Mouse (Mus musculus) forebrain, postnatal 0 days (tissue): ENCODE data around the gene Bmpr2. TPM values are rescaled to one million over a fixed set of nuclear protein-coding genes. Genes with fewer than 3 reads are reported as not detected.

Source experiments
- ATAC-seq: fragments of 200-750 bp; cut with Nextera tagmentation; 2 replicates; pipeline ENCODE4 v1.8.0; 2017; ENCODE audit warnings: mild to moderate bottlenecking, moderate library complexity
- DNase-seq: peaks from one replicate; pipeline ENCODE4 v3.0.0-alpha.2; 2015
- H3K27ac ChIP-seq: fragments of 300-500 bp; sonication (generic); 2 replicates; pipeline ENCODE4 v1.5.1; 2014; ENCODE audit warnings: low read depth, mild to moderate bottlenecking, antibody characterized with exemption, low read length, moderate library complexity, mixed read lengths
- H3K27me3 ChIP-seq: fragments of 300-500 bp; sonication (generic); 2 replicates; pipeline ENCODE4 v1.6.1; 2014; ENCODE audit warnings: mild to moderate bottlenecking, low read length, mixed read lengths; ENCODE audit not compliant: insufficient read depth
- H3K36me3 ChIP-seq: fragments of 300-500 bp; sonication (generic); 2 replicates; pipeline ENCODE4 v1.6.1; 2014; ENCODE audit warnings: mild to moderate bottlenecking, moderate library complexity; ENCODE audit not compliant: insufficient read depth
- H3K4me1 ChIP-seq: fragments of 300-500 bp; sonication (generic); 2 replicates; pipeline ENCODE4 v1.6.1; 2014; ENCODE audit warnings: antibody characterized with exemption; ENCODE audit not compliant: insufficient read depth
- H3K4me2 ChIP-seq: fragments of 300-500 bp; sonication (generic); 2 replicates; pipeline ENCODE4 v1.6.1; 2014; ENCODE audit warnings: low read depth, mild to moderate bottlenecking, moderate library complexity
- H3K4me3 ChIP-seq: fragments of 300-500 bp; sonication (generic); 2 replicates; pipeline ENCODE4 v1.5.1; 2014; ENCODE audit warnings: low read depth, low read length, mixed read lengths
- H3K9ac ChIP-seq: fragments of 300-500 bp; sonication (generic); 2 replicates; pipeline ENCODE4 v1.6.1; 2014; ENCODE audit warnings: mild to moderate bottlenecking
- H3K9me3 ChIP-seq: fragments of 300-500 bp; sonication (generic); 2 replicates; pipeline ENCODE4 v1.6.1; 2016; ENCODE audit warnings: low read length
- CTCF ChIP-seq: sonication (generic); IDR thresholded peaks from 2 replicates; pipeline ENCODE4 v1.5.1; 2016; ENCODE audit warnings: antibody characterized with exemption, control low read depth, low read depth
- WGBS: fragments of 180-500 bp; shearing (Covaris S2); extraction: QIAGEN DNeasy Blood & Tissue Kit; methylation state at CpG from one replicate; pipeline ENCODE4 v1.1.7; 2014; 5-methylcytosine and 5-hydroxymethylcytosine counted together
- polyA plus RNA-seq: library from polyadenylated mRNA; unstranded; fragments of >200 nt; fragmentation: Nextera tagmentation; extraction: Ambion mirVana; gene quantifications from 2 replicates; pipeline ENCODE4 v1.2.1, GENCODE M21; 2015
- total RNA-seq: library from RNA; depleted of rRNA; stranded (reverse); fragments of >200 nt; gene quantifications from 2 replicates; pipeline ENCODE4 v1.2.3, GENCODE M21; 2014

The Bmpr2 gene
- total and polyA plus RNA-seq, 2 experiments from 2014 or later = 8.9 to 71.4 TPM

- ATAC-seq (no peak), DNase-seq (no peak)
- 87% methylated on average over 4 of the region's 4 CpGs for WGBS
- Histone ChIP-seq H3K4me3 (no peak overlapping the region), H3K27ac (no peak overlapping the region), H3K9me3 (no peaks in the 10 kb centered on the region), H3K9ac (no peak overlapping the region), H3K27me3 (no peaks in the 10 kb centered on the region), H3K4me1 (no peaks in the 10 kb centered on the region), H3K36me3 (no peaks in the 10 kb centered on the region), H3K4me2 (no peak overlapping the region)
- no peak for TF ChIP-seq CTCF
These were observed 130.8 kb downstream of the Bmpr2 start for GRCm38 (mm10) chr1:59894025-59894424.

- DNase-seq (no peak), ATAC-seq (no peak)
- Histone ChIP-seq H3K36me3 (no peaks in the 10 kb centered on the region), H3K4me1 (no peaks in the 10 kb centered on the region), H3K4me2 (no peak overlapping the region), H3K27ac (no peak overlapping the region), H3K4me3 (no peak overlapping the region), H3K9me3 (no peaks in the 10 kb centered on the region), H3K27me3 (no peaks in the 10 kb centered on the region), H3K9ac (no peak overlapping the region)
- WGBS = 40% methylated on average over 4 of the region's 4 CpGs
- no peak for TF ChIP-seq CTCF
These were observed 132.3 kb downstream of the Bmpr2 start for GRCm38 (mm10) chr1:59895456-59895855.

GRCm38 (mm10) chr1:59897147-59897798 lies 134.1 kb downstream of the Bmpr2 start:
- Histone ChIP-seq H3K9me3 (no peaks in the 10 kb centered on the region), H3K27me3 (no peaks in the 10 kb centered on the region), H3K4me2 (no peak overlapping the region), H3K27ac (no peak overlapping the region), H3K4me3 (no peak overlapping the region), H3K36me3 (no peaks in the 10 kb centered on the region), H3K9ac (no peak overlapping the region), H3K4me1 (no peaks in the 10 kb centered on the region)
- no peak for DNase-seq
- TF ChIP-seq CTCF = no peak
- whole genome bisulfite sequencing = 58% methylated on average over 5 of the region's 5 CpGs
- no peak for ATAC-seq

GRCm38 (mm10) chr1:59899679-59900078 lies 136.5 kb downstream of the Bmpr2 start:
- no peak for TF ChIP-seq CTCF
- no peaks in the 10 kb centered on the region for H3K9me3 ChIP-seq
- no peak overlapping the region for H3K27ac ChIP-seq
- no peaks in the 10 kb centered on the region for H3K4me1 ChIP-seq
- no peak overlapping the region for H3K4me3 ChIP-seq
- no peaks in the 10 kb centered on the region for H3K36me3 ChIP-seq
- no peak overlapping the region for H3K9ac ChIP-seq
- no peaks in the 10 kb centered on the region for H3K27me3 ChIP-seq
- ATAC-seq = no peak
- WGBS = 95% methylated on average over 2 of the region's 2 CpGs
- no peak for DNase-seq
- H3K4me2 ChIP-seq = no peak overlapping the region

DNA sequence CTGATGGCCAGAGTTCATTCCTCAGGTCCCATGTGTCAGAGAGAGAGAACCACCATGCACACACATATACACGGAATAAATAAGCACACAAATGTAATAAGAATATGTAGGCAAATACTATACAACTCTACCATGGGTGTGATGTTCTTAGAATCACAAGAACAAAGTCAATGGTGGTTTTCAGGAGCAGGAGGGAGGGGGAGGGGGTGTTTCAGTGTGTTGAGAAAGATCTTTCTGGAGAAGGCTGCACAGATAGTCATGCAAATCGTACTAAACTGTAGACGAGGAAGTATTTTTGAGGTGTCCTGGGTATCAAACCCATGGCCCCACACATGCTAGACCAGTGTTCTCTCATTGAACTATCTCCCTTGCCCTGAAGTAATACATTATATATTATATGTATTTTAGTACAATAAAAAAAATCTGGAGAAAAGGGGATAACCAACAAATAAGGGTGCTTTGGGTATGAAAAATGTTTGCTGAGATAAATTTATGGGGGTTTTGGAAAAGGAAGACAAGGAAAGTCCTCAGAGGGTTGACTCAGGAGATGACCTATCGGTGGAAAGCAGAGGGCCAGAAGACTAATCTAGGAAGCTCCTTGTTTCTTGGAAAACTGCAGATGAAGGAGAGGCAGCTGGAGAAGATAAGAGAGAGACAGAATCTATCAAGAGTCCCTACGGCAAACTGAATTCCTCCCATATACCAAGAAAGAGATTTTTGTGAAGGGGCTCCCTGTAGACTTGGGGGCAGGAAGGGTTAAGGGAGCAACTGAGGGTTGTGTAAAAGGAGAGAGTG lies 138.1 kb downstream of the Bmpr2 start:
- Histone ChIP-seq H3K4me2 (no peak overlapping the region), H3K27ac (no peak overlapping the region), H3K9ac (no peak overlapping the region), H3K4me3 (no peak overlapping the region), H3K9me3 (no peaks in the 10 kb centered on the region), H3K27me3 (no peaks in the 10 kb centered on the region), H3K36me3 (no peaks in the 10 kb centered on the region), H3K4me1 (no peaks in the 10 kb centered on the region)
- no peak for TF ChIP-seq CTCF
- ATAC-seq = no peak
- 94% methylated on average over 5 of the region's 5 CpGs for WGBS
- no peak for DNase-seq

DNA sequence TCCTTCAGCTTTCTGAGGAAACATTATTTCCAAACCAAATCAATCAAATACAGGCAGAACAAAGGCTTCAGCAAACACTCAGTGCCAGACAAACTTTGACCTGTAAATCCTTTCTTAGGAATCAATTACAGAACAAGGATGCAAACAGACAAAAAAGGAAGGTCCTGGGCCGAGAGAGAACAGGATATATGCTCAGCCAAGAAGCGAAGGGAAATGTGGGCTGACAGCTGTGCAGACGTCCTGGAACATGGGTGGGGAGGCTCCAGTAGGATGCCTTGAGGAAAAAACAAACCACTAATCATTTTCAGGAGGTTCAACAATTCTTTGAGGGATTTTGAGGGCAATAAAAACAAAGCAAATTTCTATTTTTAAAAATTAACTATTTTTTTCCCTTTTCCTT lies 139.4 kb downstream of the Bmpr2 start:
- Histone ChIP-seq H3K27me3 (no peaks in the 10 kb centered on the region), H3K27ac (no peak overlapping the region), H3K9ac (no peak overlapping the region), H3K4me3 (no peak overlapping the region), H3K4me1 (no peaks in the 10 kb centered on the region), H3K4me2 (no peak overlapping the region), H3K9me3 (no peaks in the 10 kb centered on the region), H3K36me3 (no peaks in the 10 kb centered on the region)
- DNase-seq = no peak
- TF ChIP-seq CTCF = no peak
- 32% methylated on average over 3 of the region's 3 CpGs for WGBS
- no peak for ATAC-seq

GRCm38 (mm10) chr1:59904630-59905295 lies 141.6 kb downstream of the Bmpr2 start:
- ATAC-seq (no peak), DNase-seq (no peak)
- H3K4me3 ChIP-seq = no peak overlapping the region
- WGBS = 96% methylated on average over 6 of the region's 6 CpGs
- H3K9me3 ChIP-seq = no peaks in the 10 kb centered on the region
- H3K9ac ChIP-seq = no peak overlapping the region
- no peak overlapping the region for H3K4me2 ChIP-seq
- TF ChIP-seq CTCF = no peak
- H3K4me1 ChIP-seq = no peaks in the 10 kb centered on the region
- H3K27ac ChIP-seq = no peak overlapping the region
- no peaks in the 10 kb centered on the region for H3K36me3 ChIP-seq
- no peaks in the 10 kb centered on the region for H3K27me3 ChIP-seq
